Mouse (Mus musculus) heart, postnatal 0 days (tissue): ENCODE measurements around the gene Vmn1r82.

Experiments used
- CTCF ChIP-seq: IDR thresholded peaks from 2 replicates; pipeline ENCODE4 v1.5.1; 2016; ENCODE audit warnings: antibody characterized with exemption, control low read depth, low read depth
- EP300 ChIP-seq: IDR thresholded peaks from 2 replicates; pipeline ENCODE4 v1.6.1; 2016; ENCODE audit warnings: antibody characterized with exemption, low read depth

DNA sequence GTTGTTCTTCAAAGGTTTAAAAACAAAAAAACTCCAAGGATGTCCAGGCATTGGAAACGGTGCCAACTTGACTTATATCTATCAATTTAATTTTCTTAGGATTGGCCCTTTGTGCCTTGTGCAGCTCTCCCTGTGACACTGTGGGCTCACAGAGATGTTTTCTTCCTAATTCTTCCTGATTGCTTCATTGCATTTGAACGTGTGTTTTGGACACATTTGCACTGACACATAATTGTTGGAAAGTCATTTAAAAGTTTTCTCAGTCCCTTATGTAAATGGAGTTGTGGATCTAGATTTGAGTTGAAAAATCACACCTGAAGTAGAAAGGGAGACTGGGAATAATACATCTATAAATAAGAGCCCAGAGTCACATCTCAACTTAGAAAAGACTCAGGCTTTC lies at the start of gene Vmn1r82:
- no peak for TF ChIP-seq CTCF
- no peak for TF ChIP-seq EP300
